Mouse (Mus musculus): ENCODE measurements at regions not wholly inside any gene's neighbourhood (a gene's known extent, or its start where the extent isn't known, plus 50 kb on each side); places are given as distances from the start of the nearest gene placed in this dataset.
"Not testable (repeated sequence)": the region's sequence is repeated elsewhere in the genome, so short reads cannot be mapped to it uniquely, and the experiment has no call there.

- no peaks in the 10 kb centered on the region for H3K36me3 ChIP-seq (replicated peaks)
- no peaks in the 10 kb centered on the region for H3K27me3 ChIP-seq (replicated peaks)
- no peak overlapping the region for H3K4me3 ChIP-seq
- no peak overlapping the region for H3K9ac ChIP-seq
- WGBS = 9% methylated on average over 10 of the region's 10 CpGs
- 0 out of 2 replicates have a peak, but pooled peaks cover 3% of the 10 kb centered on the region for H3K4me1 ChIP-seq
- no peak overlapping the region for H3K27ac ChIP-seq
- H3K4me2 ChIP-seq = no peak overlapping the region
- no peaks in the 10 kb centered on the region for H3K9me3 ChIP-seq
- no peak for ATAC-seq (replicated peaks)
Measured at GRCm38 (mm10) chr8:113984845-113985244, 136.3 kb upstream of the Adamts18 start.

- WGBS = 59% methylated on average over 11 of the region's 11 CpGs
- no peak for ATAC-seq (replicated peaks)
- H3K36me3 ChIP-seq (replicated peaks) = no peaks in the 10 kb centered on the region
- no peak overlapping the region for H3K4me3 ChIP-seq
- H3K27me3 ChIP-seq (replicated peaks) = no peaks in the 10 kb centered on the region
- no peaks in the 10 kb centered on the region for H3K9me3 ChIP-seq
- no peak overlapping the region for H3K9ac ChIP-seq
- H3K27ac ChIP-seq = no peak overlapping the region
- H3K4me2 ChIP-seq = 0 out of 2 replicates have a peak overlapping the region, but pooled peaks have one; percentile 7
- 0 out of 2 replicates have a peak, but pooled peaks cover 3% of the 10 kb centered on the region for H3K4me1 ChIP-seq
Measured at GRCm38 (mm10) chr8:113985471-113985870, 136.9 kb upstream of the Adamts18 start.

- Histone ChIP-seq H3K4me3 (no peak overlapping the region), H3K27ac (no peak overlapping the region), H3K27me3 (replicated peaks) (no peaks in the 10 kb centered on the region), H3K9me3 (no peaks in the 10 kb centered on the region), H3K9ac (no peak overlapping the region), H3K36me3 (replicated peaks) (no peaks in the 10 kb centered on the region), H3K4me2 (no peak overlapping the region), H3K4me1 (0 out of 2 replicates have a peak, but pooled peaks cover 3% of the 10 kb centered on the region)
- no peak for ATAC-seq (replicated peaks)
- WGBS = 74% methylated on average over 7 of the region's 7 CpGs
Measured at GRCm38 (mm10) chr8:113985948-113986347, 137.4 kb upstream of the Adamts18 start.

GRCm38 (mm10) chr8:113990718-113991117, 142.2 kb upstream of the Adamts18 start:
- ATAC-seq (replicated peaks) = no peak

GRCm38 (mm10) chr8:113998881-113999280, 134.5 kb upstream of the Nudt7 start:
- no peaks in the 10 kb centered on the region for H3K36me3 ChIP-seq (replicated peaks)
- no peak for ATAC-seq (replicated peaks)

More at GRCm38 (mm10) chr8:113990718-113991117, 142.2 kb upstream of the Adamts18 start:
- Histone ChIP-seq H3K27me3 (replicated peaks) (no peaks in the 10 kb centered on the region), H3K9ac (no peak overlapping the region), H3K4me3 (no peak overlapping the region), H3K36me3 (replicated peaks) (no peaks in the 10 kb centered on the region), H3K4me1 (no peaks in the 10 kb centered on the region), H3K9me3 (no peaks in the 10 kb centered on the region), H3K27ac (no peak overlapping the region), H3K4me2 (no peak overlapping the region)
- 91% methylated on average over 9 of the region's 9 CpGs for WGBS

GRCm38 (mm10) chr8:114001674-114002073, 131.7 kb upstream of the Nudt7 start:
- H3K4me1 ChIP-seq = no peaks in the 10 kb centered on the region
- 90% methylated on average over 2 of the region's 2 CpGs for WGBS
- H3K36me3 ChIP-seq (replicated peaks) = no peaks in the 10 kb centered on the region
- no peak overlapping the region for H3K9ac ChIP-seq
- no peak overlapping the region for H3K4me2 ChIP-seq
- no peak overlapping the region for H3K27ac ChIP-seq
- H3K4me3 ChIP-seq = no peak overlapping the region
- ATAC-seq (replicated peaks) = no peak
- H3K27me3 ChIP-seq (replicated peaks) = no peaks in the 10 kb centered on the region
- H3K9me3 ChIP-seq = no peaks in the 10 kb centered on the region

More at GRCm38 (mm10) chr8:113998881-113999280, 134.5 kb upstream of the Nudt7 start:
- H3K27ac ChIP-seq = no peak overlapping the region
- H3K27me3 ChIP-seq (replicated peaks) = no peaks in the 10 kb centered on the region
- H3K9me3 ChIP-seq = no peaks in the 10 kb centered on the region
- no peak overlapping the region for H3K9ac ChIP-seq
- no peak overlapping the region for H3K4me3 ChIP-seq
- no peaks in the 10 kb centered on the region for H3K4me1 ChIP-seq
- WGBS = 79% methylated on average over 6 of the region's 6 CpGs
- no peak overlapping the region for H3K4me2 ChIP-seq

GRCm38 (mm10) chr8:114004436-114004835, 128.9 kb upstream of the Nudt7 start:
- no peak overlapping the region for H3K4me2 ChIP-seq
- H3K4me3 ChIP-seq = no peak overlapping the region
- H3K4me1 ChIP-seq = no peaks in the 10 kb centered on the region
- no peak for ATAC-seq (replicated peaks)
- no peaks in the 10 kb centered on the region for H3K36me3 ChIP-seq (replicated peaks)
- no peaks in the 10 kb centered on the region for H3K9me3 ChIP-seq
- H3K27me3 ChIP-seq (replicated peaks) = no peaks in the 10 kb centered on the region
- no peak overlapping the region for H3K9ac ChIP-seq
- WGBS = 84% methylated on average over 7 of the region's 7 CpGs
- no peak overlapping the region for H3K27ac ChIP-seq

GRCm38 (mm10) chr8:114006587-114006986, 126.8 kb upstream of the Nudt7 start:
- no peak overlapping the region for H3K9ac ChIP-seq
- ATAC-seq (replicated peaks) = no peak
- 82% methylated on average over 5 of the region's 5 CpGs for WGBS
- H3K9me3 ChIP-seq = no peaks in the 10 kb centered on the region
- no peaks in the 10 kb centered on the region for H3K27me3 ChIP-seq (replicated peaks)
- H3K27ac ChIP-seq = no peak overlapping the region
- H3K4me2 ChIP-seq = no peak overlapping the region
- H3K4me1 ChIP-seq = no peaks in the 10 kb centered on the region
- H3K4me3 ChIP-seq = no peak overlapping the region
- no peaks in the 10 kb centered on the region for H3K36me3 ChIP-seq (replicated peaks)

GRCm38 (mm10) chr8:114007103-114007502, 126.3 kb upstream of the Nudt7 start:
- WGBS = 65% methylated on average over 10 of the region's 10 CpGs
- no peaks in the 10 kb centered on the region for H3K27me3 ChIP-seq (replicated peaks)
- no peaks in the 10 kb centered on the region for H3K36me3 ChIP-seq (replicated peaks)
- H3K4me2 ChIP-seq = no peak overlapping the region
- no peaks in the 10 kb centered on the region for H3K4me1 ChIP-seq
- ATAC-seq (replicated peaks) = no peak
- H3K4me3 ChIP-seq = no peak overlapping the region
- no peak overlapping the region for H3K9ac ChIP-seq
- H3K9me3 ChIP-seq = no peaks in the 10 kb centered on the region
- H3K27ac ChIP-seq = no peak overlapping the region

- Histone ChIP-seq H3K27me3 (replicated peaks) (no peaks in the 10 kb centered on the region), H3K9me3 (no peaks in the 10 kb centered on the region), H3K4me2 (no peak overlapping the region), H3K4me3 (no peak overlapping the region), H3K27ac (no peak overlapping the region), H3K36me3 (replicated peaks) (no peaks in the 10 kb centered on the region), H3K4me1 (no peaks in the 10 kb centered on the region), H3K9ac (no peak overlapping the region)
- ATAC-seq (replicated peaks) = no peak
- WGBS = 54% methylated on average over 5 of the region's 5 CpGs
Measured at GRCm38 (mm10) chr8:114018364-114018763, 115.0 kb upstream of the Nudt7 start.

GRCm38 (mm10) chr8:114030141-114030540, 103.2 kb upstream of the Nudt7 start:
- H3K9ac ChIP-seq; H3K27me3 ChIP-seq (replicated peaks); H3K4me1 ChIP-seq; H3K27ac ChIP-seq; H3K36me3 ChIP-seq (replicated peaks); ATAC-seq (replicated peaks); H3K4me3 ChIP-seq; H3K9me3 ChIP-seq; H3K4me2 ChIP-seq: not testable (repeated sequence)
- 95% methylated on average over 9 of the region's 9 CpGs for WGBS

- Histone ChIP-seq H3K27me3 (replicated peaks) (no peaks in the 10 kb centered on the region), H3K9ac (no peak overlapping the region), H3K4me3 (no peak overlapping the region), H3K4me1 (no peaks in the 10 kb centered on the region), H3K36me3 (replicated peaks) (no peaks in the 10 kb centered on the region), H3K27ac (no peak overlapping the region), H3K9me3 (no peaks in the 10 kb centered on the region), H3K4me2 (no peak overlapping the region)
- 85% methylated on average over 8 of the region's 8 CpGs for WGBS
- ATAC-seq (replicated peaks) = no peak
Measured at GRCm38 (mm10) chr8:114052426-114052825, 80.9 kb upstream of the Nudt7 start.

- no peak overlapping the region for H3K9ac ChIP-seq
- no peaks in the 10 kb centered on the region for H3K4me1 ChIP-seq
- no peaks in the 10 kb centered on the region for H3K27me3 ChIP-seq (replicated peaks)
- no peak overlapping the region for H3K4me3 ChIP-seq
- H3K36me3 ChIP-seq (replicated peaks) = no peaks in the 10 kb centered on the region
- no peak overlapping the region for H3K27ac ChIP-seq
- no peaks in the 10 kb centered on the region for H3K9me3 ChIP-seq
- no peak for ATAC-seq (replicated peaks)
- no peak overlapping the region for H3K4me2 ChIP-seq
Measured at GRCm38 (mm10) chr8:114063566-114063965, 69.8 kb upstream of the Nudt7 start.

Data from midbrain, embryonic 15.5 days (tissue).